Mouse (Mus musculus) neural tube, embryonic 11.5 days (tissue): Measurements from ENCODE around the gene Nfya. TPM values are rescaled to one million over a fixed set of nuclear protein-coding genes. Genes with fewer than 3 reads are reported as not detected.

Experiments
- ATAC-seq: fragments of 200-750 bp; cut with Nextera tagmentation; 2 replicates; pipeline ENCODE4 v1.8.0; 2017; ENCODE audit warnings: moderate number of reproducible peaks, mild to moderate bottlenecking, moderate TSS enrichment, moderate library complexity; ENCODE audit not compliant: insufficient read depth, low FRiP score, low TSS enrichment
- DNase-seq: peaks from one replicate; pipeline ENCODE4 v3.0.0-alpha.2; 2015; ENCODE audit warnings: low spot score
- H3K27ac ChIP-seq: fragments of 300-500 bp; sonication (generic); 2 replicates; pipeline ENCODE4 v1.5.1; 2014; ENCODE audit warnings: low read depth, mild to moderate bottlenecking, low read length
- H3K27me3 ChIP-seq: fragments of 300-500 bp; sonication (generic); 2 replicates; pipeline ENCODE4 v1.6.1; 2014; ENCODE audit warnings: mild to moderate bottlenecking, low read length, mixed read lengths; ENCODE audit not compliant: control insufficient read depth, insufficient read depth
- H3K36me3 ChIP-seq: fragments of 300-500 bp; sonication (generic); 2 replicates; pipeline ENCODE4 v1.6.1; 2014; ENCODE audit warnings: mild to moderate bottlenecking, low read length, moderate library complexity, mixed read lengths; ENCODE audit not compliant: control insufficient read depth, insufficient read depth
- H3K4me1 ChIP-seq: fragments of 300-500 bp; sonication (generic); 2 replicates; pipeline ENCODE4 v1.6.1; 2014; ENCODE audit warnings: low read length, mixed read lengths; ENCODE audit not compliant: control insufficient read depth, insufficient read depth
- H3K4me2 ChIP-seq: fragments of 300-500 bp; sonication (generic); 2 replicates; pipeline ENCODE4 v1.6.1; 2014; ENCODE audit warnings: low read depth, mild to moderate bottlenecking, moderate library complexity
- H3K4me3 ChIP-seq: fragments of 300-500 bp; sonication (generic); 2 replicates; pipeline ENCODE4 v1.5.1; 2014; ENCODE audit warnings: low read depth, low read length
- H3K9ac ChIP-seq: fragments of 300-500 bp; sonication (generic); 2 replicates; pipeline ENCODE4 v1.6.1; 2014; ENCODE audit warnings: mild to moderate bottlenecking, low read length
- H3K9me3 ChIP-seq: fragments of 300-500 bp; sonication (generic); 2 replicates; pipeline ENCODE4 v1.6.1; 2016; ENCODE audit warnings: low read length; ENCODE audit not compliant: control insufficient read depth
- WGBS: fragments of 180-500 bp; shearing (Covaris S2); extraction: QIAGEN DNeasy Blood & Tissue Kit; methylation state at CpG from one replicate; pipeline ENCODE4 v1.1.7; 2014; 5-methylcytosine and 5-hydroxymethylcytosine counted together
- polyA plus RNA-seq: library from polyadenylated mRNA; unstranded; fragments of >200 nt; fragmentation: Nextera tagmentation; extraction: Ambion mirVana; gene quantifications from 2 replicates; pipeline ENCODE4 v1.2.1, GENCODE M21; 2014

The Nfya gene
- polyA plus RNA-seq, 1 experiment from 2014 or later: 27.8 TPM

DNA sequence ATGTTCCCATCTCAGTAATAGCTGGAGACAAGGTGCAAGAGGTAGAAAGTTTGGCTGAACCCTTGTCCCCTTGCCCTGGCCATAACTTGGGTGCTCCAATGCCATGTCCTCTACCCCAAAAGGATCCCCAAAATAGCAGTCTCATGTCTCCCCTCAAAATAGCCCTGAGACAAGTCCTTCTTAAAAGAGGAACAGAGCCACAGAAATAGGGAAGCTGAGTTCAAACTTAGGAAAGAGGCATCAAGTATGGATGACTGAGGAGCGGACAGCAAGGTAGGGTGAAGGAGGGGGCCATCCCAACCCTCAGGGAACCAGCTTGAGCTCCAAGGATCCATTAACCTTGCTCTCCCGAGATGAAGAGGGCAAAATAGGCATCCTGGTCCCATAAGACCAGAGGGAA, 62.4 kb downstream of the Nfya start:
- Histone ChIP-seq H3K27ac (no peak overlapping the region), H3K9ac (no peak overlapping the region), H3K4me3 (no peak overlapping the region), H3K36me3 (no peaks in the 10 kb centered on the region), H3K4me2 (no peak overlapping the region), H3K4me1 (no peaks in the 10 kb centered on the region), H3K9me3 (no peaks in the 10 kb centered on the region), H3K27me3 (no peaks in the 10 kb centered on the region)
- DNase-seq (no peak), ATAC-seq (no peak)
- 82% methylated on average over 2 of the region's 2 CpGs for WGBS

DNA sequence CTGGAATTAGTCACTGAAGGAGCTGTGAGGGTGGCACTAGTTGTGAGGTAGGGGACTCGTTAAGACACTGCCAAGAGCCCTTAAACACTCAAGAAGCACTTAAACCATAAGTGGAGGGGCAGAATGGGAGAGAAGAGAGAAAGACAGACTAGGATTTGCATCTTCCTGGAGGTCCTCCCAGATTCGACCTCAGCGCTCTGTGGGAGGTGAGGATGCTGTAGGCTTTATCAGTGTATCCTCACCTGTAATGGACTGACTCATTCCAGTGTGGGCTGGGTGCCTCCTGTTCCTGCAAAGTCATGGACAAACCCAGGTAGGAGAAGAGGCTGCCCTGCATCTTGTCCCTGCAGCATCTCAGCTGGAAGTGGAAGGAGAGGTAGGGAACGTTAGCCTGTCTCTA, 62.9 kb downstream of the Nfya start:
- no peaks in the 10 kb centered on the region for H3K27me3 ChIP-seq
- WGBS: 57% methylated on average over 4 of the region's 4 CpGs
- no peak overlapping the region for H3K4me2 ChIP-seq
- no peak overlapping the region for H3K4me3 ChIP-seq
- DNase-seq (no peak), ATAC-seq (no peak)
- no peaks in the 10 kb centered on the region for H3K36me3 ChIP-seq
- H3K9ac ChIP-seq: no peak overlapping the region
- H3K9me3 ChIP-seq: no peaks in the 10 kb centered on the region
- no peaks in the 10 kb centered on the region for H3K4me1 ChIP-seq
- no peak overlapping the region for H3K27ac ChIP-seq

DNA sequence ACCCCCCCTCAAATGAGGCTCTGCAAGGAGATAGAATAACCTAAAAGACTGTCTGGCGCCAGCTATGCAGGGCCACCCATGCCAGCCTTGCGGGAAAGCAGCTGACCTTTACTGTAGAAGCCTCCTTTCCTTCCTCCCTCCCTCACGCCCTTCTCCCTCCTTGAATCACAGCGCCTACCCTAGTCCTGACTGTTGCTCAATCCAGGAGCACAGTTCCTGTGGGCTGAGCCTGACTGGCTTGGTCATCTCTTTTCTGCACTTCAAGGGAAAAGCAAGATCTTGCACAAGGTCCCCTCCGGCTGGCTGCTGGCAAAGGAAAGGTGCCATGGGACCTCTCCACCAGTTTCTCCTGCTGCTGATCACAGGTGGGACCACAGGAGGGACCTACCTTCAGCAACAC, 63.5 kb downstream of the Nfya start, which contains the start of gene Trem2:
Gene Trem2 (plus strand): TSS at position 171 of the 400 bp plus-strand sequence.
- no peak for ATAC-seq
- no peak within 1 kb of the TSS for H3K4me3 ChIP-seq
- no peak within 1 kb of the TSS for H3K27ac ChIP-seq
- H3K36me3 ChIP-seq: no peaks in the 10 kb centered on the region
- 80% methylated on average over 5 of the region's 5 CpGs for WGBS
- H3K4me1 ChIP-seq: no peaks in the 10 kb centered on the region
- H3K9ac ChIP-seq: no peak within 1 kb of the TSS
- H3K27me3 ChIP-seq: no peaks in the 10 kb centered on the region
- no peak for DNase-seq
- no peak within 1 kb of the TSS for H3K4me2 ChIP-seq
- H3K9me3 ChIP-seq: no peaks in the 10 kb centered on the region

DNA sequence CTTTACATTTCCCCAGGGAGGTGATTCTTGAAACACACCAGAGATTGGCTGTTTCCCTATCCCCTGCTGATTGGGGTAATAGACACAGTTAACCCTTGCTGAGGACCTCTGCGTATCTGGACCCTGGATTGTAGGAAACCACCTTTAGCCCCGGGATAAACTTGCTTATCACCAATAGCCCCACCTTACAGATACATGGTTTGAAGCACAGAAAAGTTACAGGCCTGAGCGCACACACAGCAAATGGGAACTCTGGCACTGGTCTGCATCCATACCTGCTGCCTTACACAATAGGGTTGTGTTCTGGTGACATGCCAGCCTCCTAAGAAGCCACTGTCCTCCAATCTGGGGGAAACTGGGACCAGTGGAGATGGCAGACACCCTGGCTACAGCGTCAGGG, 63.9 kb downstream of the Nfya start:
- ATAC-seq (no peak), DNase-seq (no peak)
- no peak overlapping the region for H3K4me3 ChIP-seq
- H3K27ac ChIP-seq: no peak overlapping the region
- no peak overlapping the region for H3K4me2 ChIP-seq
- H3K4me1 ChIP-seq: no peaks in the 10 kb centered on the region
- H3K36me3 ChIP-seq: no peaks in the 10 kb centered on the region
- H3K9me3 ChIP-seq: no peaks in the 10 kb centered on the region
- H3K27me3 ChIP-seq: no peaks in the 10 kb centered on the region
- WGBS: 73% methylated on average over 4 of the region's 4 CpGs
- H3K9ac ChIP-seq: no peak overlapping the region

DNA sequence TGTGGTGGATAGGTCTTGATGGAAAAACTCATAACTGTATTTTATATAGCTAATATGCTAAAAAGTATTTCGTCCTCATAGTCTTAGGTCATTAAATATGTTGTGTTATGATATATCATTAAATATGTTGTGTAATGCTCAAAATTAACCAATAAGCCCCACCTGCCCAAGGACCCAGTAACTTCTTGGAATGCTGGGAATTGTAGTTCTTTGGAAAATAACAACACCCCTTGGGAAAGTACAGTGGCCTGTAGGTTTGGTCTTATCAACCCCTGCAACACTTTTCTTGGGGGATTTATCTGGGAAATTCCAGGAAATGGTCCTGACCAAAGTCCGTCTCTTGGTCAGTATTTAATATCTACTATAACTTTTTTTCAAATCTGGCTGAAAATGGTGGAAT, 66.6 kb downstream of the Nfya start:
- 95% methylated on average over 2 of the region's 2 CpGs for WGBS
- no peak for DNase-seq
- H3K9ac ChIP-seq: no peak overlapping the region

DNA sequence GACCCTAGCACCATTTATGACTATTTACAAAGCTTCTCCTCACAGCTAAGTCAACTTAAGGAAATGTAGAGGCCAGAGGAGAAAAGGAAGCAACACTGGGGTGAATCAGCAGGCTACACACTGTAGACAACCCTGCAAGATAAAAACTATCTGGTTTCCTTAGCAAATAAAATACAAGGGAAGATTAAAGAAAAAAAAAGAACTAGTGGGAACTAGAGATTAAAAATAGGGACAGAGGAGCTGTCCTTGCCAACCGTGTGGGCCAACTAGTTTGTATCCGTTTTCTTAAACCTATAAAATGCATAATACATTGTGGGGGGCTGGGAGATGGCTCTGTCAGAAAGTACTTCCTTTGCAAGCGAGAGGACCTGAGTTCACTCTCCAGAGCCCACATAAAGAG, 67.8 kb downstream of the Nfya start:
- no peak for DNase-seq
- Histone ChIP-seq H3K36me3 (no peaks in the 10 kb centered on the region), H3K9ac (no peak overlapping the region), H3K9me3 (no peaks in the 10 kb centered on the region), H3K4me3 (no peak overlapping the region), H3K4me2 (no peak overlapping the region), H3K4me1 (no peaks in the 10 kb centered on the region), H3K27ac (no peak overlapping the region), H3K27me3 (no peaks in the 10 kb centered on the region)
- ATAC-seq: no peak
- WGBS: 73% methylated on average over 3 of the region's 3 CpGs

More for the DNA sequence above, 66.6 kb downstream of the Nfya start:
- Histone ChIP-seq H3K4me2 (no peak overlapping the region), H3K9me3 (no peaks in the 10 kb centered on the region), H3K4me3 (no peak overlapping the region), H3K27me3 (no peaks in the 10 kb centered on the region), H3K4me1 (no peaks in the 10 kb centered on the region), H3K27ac (no peak overlapping the region), H3K36me3 (no peaks in the 10 kb centered on the region)
- ATAC-seq: no peak

DNA sequence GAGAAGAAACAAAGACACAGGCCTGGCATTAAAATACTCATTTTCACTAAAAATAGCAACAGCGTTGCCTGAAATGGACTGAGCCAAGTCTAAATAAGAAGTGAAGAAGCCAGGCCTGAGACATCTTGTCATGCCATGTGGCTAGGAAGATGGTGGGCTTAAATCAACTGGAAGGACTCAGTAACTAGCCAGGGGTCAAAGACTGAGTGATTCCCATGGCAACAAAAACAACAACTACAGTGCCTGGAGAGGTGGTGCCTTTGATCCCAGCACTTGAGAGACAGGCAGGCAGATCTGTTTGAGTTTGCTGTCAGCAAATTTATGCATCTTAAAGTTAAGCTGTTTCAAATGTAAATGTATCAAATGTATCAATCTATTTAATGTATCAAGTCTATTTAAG, 69.4 kb downstream of the Nfya start:
- no peak overlapping the region for H3K27ac ChIP-seq
- WGBS: 93% methylated on average over 1 of the region's 1 CpGs
- H3K4me2 ChIP-seq: no peak overlapping the region
- no peak for DNase-seq
- no peak overlapping the region for H3K9ac ChIP-seq
- no peaks in the 10 kb centered on the region for H3K9me3 ChIP-seq
- no peaks in the 10 kb centered on the region for H3K4me1 ChIP-seq
- H3K4me3 ChIP-seq: no peak overlapping the region
- no peak for ATAC-seq
- H3K27me3 ChIP-seq: no peaks in the 10 kb centered on the region
- no peaks in the 10 kb centered on the region for H3K36me3 ChIP-seq

Other genes with a start within 250 kb of the Nfya start
- gene A530064D06Rik, start 242.6 kb downstream of the Nfya start, polyA plus RNA-seq: not detected in 2 replicates
- gene Trem1, start 177.1 kb downstream of the Nfya start, polyA plus RNA-seq: 0.07 TPM in 1 of 2 replicates, not detected in the other
- not detected in 2 replicates for gene Trem3, start 162.1 kb downstream of the Nfya start, polyA plus RNA-seq
- gene Treml4, start 145.6 kb downstream of the Nfya start, polyA plus RNA-seq: 0.18 and 0.25 TPM in 2 replicates
- gene Treml2, start 110.4 kb downstream of the Nfya start, polyA plus RNA-seq: 0.11 and 0.26 TPM in 2 replicates
- gene B430306N03Rik, start 93.8 kb downstream of the Nfya start, polyA plus RNA-seq: 0.08 TPM in 1 of 2 replicates, not detected in the other
- gene Trem2, start 63.5 kb downstream of the Nfya start, polyA plus RNA-seq: 1.7 and 1.8 TPM in 2 replicates
- gene Treml1, start 50.0 kb downstream of the Nfya start, polyA plus RNA-seq: 2.5 and 3.2 TPM in 2 replicates
- 73.5 and 74.2 TPM in 2 replicates for gene Oard1, start 108 bp upstream of the Nfya start, polyA plus RNA-seq
- 5.5 and 5.7 TPM in 2 replicates for gene Apobec2, start 23.0 kb upstream of the Nfya start, polyA plus RNA-seq
- gene Tspo2, start 41.6 kb upstream of the Nfya start, polyA plus RNA-seq: 0.34 TPM in 1 of 2 replicates, not detected in the other
- gene Unc5cl, start 45.0 kb upstream of the Nfya start, polyA plus RNA-seq: 0.16 and 0.48 TPM in 2 replicates